8 mouse cellular contexts compared by ENCODE assay signal in genomic region chr8:83576921-83577320, GRCm38 (mm10). TPM values are rescaled to one million over a fixed set of nuclear protein-coding genes. Genes with fewer than 3 reads are reported as not detected.
DNase-seq lines count a peak whose midpoint lies in the region; ATAC-seq lines count a peak whose summit lies in the region.
"Had no signal": no experiment of that assay in that cellular context is flagged by ENCODE, and none has a peak within 500 bp of the region (broad histone marks: within the 10 kb centered on the region; RNA-seq: fewer than 3 reads in every experiment).

No protein-coding gene starts in this region.

- no peak for ATAC-seq in kidney, embryonic 14.5 days (ENCODE audit: low FRiP score, low TSS enrichment)
- no peak for ATAC-seq in limb, embryonic 13.5 days (ENCODE audit: low FRiP score, low read depth)

- DNase-seq in kidney, postnatal 14 days: no peak
- DNase-seq in cerebellum, adult 18-20 months: peak; percentile 1 to 6
- DNase-seq in embryonic facial prominence, embryonic 10.5 days (ENCODE audit: low spot score): no peak
- DNase-seq in thymus, postnatal 36 days: no peak
- no peak for DNase-seq in thymus, postnatal 14 days
- DNase-seq: gastrocnemius, postnatal 36 days had no signal

- no peak overlapping the region for H3K27ac ChIP-seq in kidney, embryonic 14.5 days (ENCODE audit: low read depth, low read length)
- H3K27ac ChIP-seq in embryonic facial prominence, embryonic 10.5 days (replicated peaks): peak overlapping the region; percentile 44; the same call in 1 of the 2 replicates
- H3K27ac ChIP-seq in limb, embryonic 13.5 days: peak overlapping the region; percentile 69; the same call in 1 of the 2 replicates

- no peaks in the 10 kb centered on the region for H3K9me3 ChIP-seq in kidney, embryonic 14.5 days (ENCODE audit: control insufficient read depth, low read length)
- H3K9me3 ChIP-seq in embryonic facial prominence, embryonic 10.5 days: no peaks in the 10 kb centered on the region
- no peaks in the 10 kb centered on the region for H3K9me3 ChIP-seq in limb, embryonic 13.5 days

- H3K4me1 ChIP-seq in kidney, embryonic 14.5 days (ENCODE audit: control insufficient read depth, insufficient read depth, low read length): peaks cover 45% of the 10 kb centered on the region
- peaks cover 84% of the 10 kb centered on the region for H3K4me1 ChIP-seq in embryonic facial prominence, embryonic 10.5 days
- peaks cover 56% of the 10 kb centered on the region for H3K4me1 ChIP-seq in limb, embryonic 13.5 days

- H3K4me3 ChIP-seq in kidney, embryonic 14.5 days (ENCODE audit: low read length): no peak overlapping the region
- peak overlapping the region; percentile 33; the same call in 1 of the 2 replicates for H3K4me3 ChIP-seq in embryonic facial prominence, embryonic 10.5 days
- no peak overlapping the region for H3K4me3 ChIP-seq in limb, embryonic 13.5 days

- no peak overlapping the region for H3K4me2 ChIP-seq in kidney, embryonic 14.5 days (replicated peaks; ENCODE audit: low read depth, low read length)
- H3K4me2 ChIP-seq in limb, embryonic 13.5 days (replicated peaks): peak overlapping the region; percentile 27

- no peaks in the 10 kb centered on the region for H3K27me3 ChIP-seq in kidney, embryonic 14.5 days (ENCODE audit: control insufficient read depth, insufficient read depth, low read length)
- no peaks in the 10 kb centered on the region for H3K27me3 ChIP-seq in embryonic facial prominence, embryonic 10.5 days (replicated peaks; ENCODE audit: low read depth, poor library complexity, severe bottlenecking)
- no peaks in the 10 kb centered on the region for H3K27me3 ChIP-seq in limb, embryonic 13.5 days

- H3K36me3 ChIP-seq in kidney, embryonic 14.5 days (ENCODE audit: control insufficient read depth, insufficient read depth, low read length): peaks cover 17% of the 10 kb centered on the region
- peaks cover 77% of the 10 kb centered on the region for H3K36me3 ChIP-seq in embryonic facial prominence, embryonic 10.5 days (replicated peaks)
- H3K36me3 ChIP-seq in limb, embryonic 13.5 days: peaks cover 42% of the 10 kb centered on the region

- peak overlapping the region; percentile 25; the same call in 1 of the 2 replicates for H3K9ac ChIP-seq in kidney, embryonic 14.5 days (ENCODE audit: low read depth, low read length)
- peak overlapping the region; percentile 25 for H3K9ac ChIP-seq in limb, embryonic 13.5 days

- 43% methylated on average over 4 of the region's 4 CpGs for WGBS in kidney, embryonic 14.5 days
- 42% methylated on average over 4 of the region's 4 CpGs for WGBS in embryonic facial prominence, embryonic 10.5 days
- WGBS in limb, embryonic 13.5 days: 55% methylated on average over 4 of the region's 4 CpGs

RNA-seq across cellular contexts. Expression of gene Ndufb7, which starts 10.4 kb away (rescaled TPM):
- polyA plus RNA-seq in kidney, embryonic 14.5 days (2014; fragmentation: Nextera tagmentation; extraction: Ambion mirVana): 348 and 423 TPM in 2 replicates
- polyA plus RNA-seq in embryonic facial prominence, embryonic 10.5 days (2016; fragmentation: Nextera tagmentation; extraction: Ambion mirVana): 320 and 348 TPM in 2 replicates
- polyA plus RNA-seq in limb, embryonic 13.5 days (2015; fragmentation: Nextera tagmentation; extraction: Ambion mirVana): 282 and 290 TPM in 2 replicates

RNA-seq across cellular contexts. Expression of gene Tecr, which starts 30.9 kb away (rescaled TPM):
- 661 and 682 TPM in 2 replicates for polyA plus RNA-seq in kidney, embryonic 14.5 days (2014; fragmentation: Nextera tagmentation; extraction: Ambion mirVana)
- polyA plus RNA-seq in embryonic facial prominence, embryonic 10.5 days (2016; fragmentation: Nextera tagmentation; extraction: Ambion mirVana): 667 and 713 TPM in 2 replicates
- polyA plus RNA-seq in limb, embryonic 13.5 days (2015; fragmentation: Nextera tagmentation; extraction: Ambion mirVana): 578 and 605 TPM in 2 replicates

RNA-seq across cellular contexts. Expression of gene Dnajb1, which starts 31.1 kb away (rescaled TPM):
- polyA plus RNA-seq in kidney, embryonic 14.5 days (2014; fragmentation: Nextera tagmentation; extraction: Ambion mirVana): 42.5 and 48.9 TPM in 2 replicates
- 78.3 and 84.7 TPM in 2 replicates for polyA plus RNA-seq in embryonic facial prominence, embryonic 10.5 days (2016; fragmentation: Nextera tagmentation; extraction: Ambion mirVana)
- polyA plus RNA-seq in limb, embryonic 13.5 days (2015; fragmentation: Nextera tagmentation; extraction: Ambion mirVana): 67.0 and 72.5 TPM in 2 replicates

RNA-seq across cellular contexts. Expression of gene Olfr370, which starts 41.3 kb away (rescaled TPM):
- polyA plus RNA-seq in kidney, embryonic 14.5 days (2014; fragmentation: Nextera tagmentation; extraction: Ambion mirVana): not detected in 2 replicates
- not detected in 2 replicates for polyA plus RNA-seq in embryonic facial prominence, embryonic 10.5 days (2016; fragmentation: Nextera tagmentation; extraction: Ambion mirVana)
- polyA plus RNA-seq in limb, embryonic 13.5 days (2015; fragmentation: Nextera tagmentation; extraction: Ambion mirVana): not detected in 2 replicates

Comparison
In these comparisons a context has a peak if more than half of its experiments do, and no peak if none do; other contexts are left out.
1. DNase-seq: peak in cerebellum, adult 18-20 months (2 of 2); none in kidney, postnatal 14 days (single experiment), embryonic facial prominence, embryonic 10.5 days (single experiment), thymus, postnatal 36 days (0 of 2) and thymus, postnatal 14 days (single experiment).